ENCODE assay signal across 23 mouse cellular contexts in genomic region chr1:76530342-76530741, GRCm38 (mm10).
"Had no signal": no experiment of that assay in that cellular context is flagged by ENCODE, and none has a peak within 500 bp of the region (broad histone marks: within the 10 kb centered on the region; RNA-seq: fewer than 3 reads in every experiment).

No protein-coding gene starts in this region.

- H3K27ac ChIP-seq: heart, adult 2 months; heart, embryonic 13.5 days; heart, embryonic 15.5 days; hindbrain, embryonic 13.5 days; hindbrain, embryonic 15.5 days; hindbrain, postnatal 0 days; kidney, embryonic 15.5 days; kidney, postnatal 0 days; layer of hippocampus, adult 2 months; limb, embryonic 15.5 days; liver, embryonic 12.5 days; liver, embryonic 14.5 days had no signal

- H3K4me2 ChIP-seq: heart, embryonic 11.5 days; heart, embryonic 13.5 days; heart, embryonic 15.5 days; hindbrain, embryonic 13.5 days; hindbrain, embryonic 15.5 days; kidney, embryonic 15.5 days; limb, embryonic 15.5 days; liver, embryonic 12.5 days had no signal

- H3K9me3 ChIP-seq: heart, embryonic 13.5 days; heart, embryonic 15.5 days; hindbrain, embryonic 13.5 days; hindbrain, embryonic 15.5 days; kidney, embryonic 15.5 days; limb, embryonic 15.5 days; liver, embryonic 12.5 days had no signal

- H3K4me1 ChIP-seq: heart, embryonic 15.5 days; hindbrain, embryonic 15.5 days; liver, embryonic 12.5 days had no signal

- DNase-seq: gastrocnemius, postnatal 14 days; gastrocnemius, postnatal 36 days; heart, adult 11 months; heart, adult 2 months; heart, postnatal 14 days; heart, postnatal 36 days; kidney, adult 11 months; kidney, postnatal 4 days; layer of hippocampus, postnatal 36 days; left cerebral cortex, postnatal 4 days had no signal

- H3K9ac ChIP-seq: heart, embryonic 13.5 days; heart, embryonic 15.5 days; hindbrain, embryonic 13.5 days; hindbrain, embryonic 15.5 days; kidney, embryonic 15.5 days; limb, embryonic 15.5 days; liver, embryonic 12.5 days; liver, embryonic 14.5 days had no signal

- H3K27me3 ChIP-seq: heart, embryonic 13.5 days; heart, embryonic 15.5 days; hindbrain, embryonic 13.5 days; hindbrain, embryonic 15.5 days; kidney, embryonic 15.5 days; limb, embryonic 15.5 days; liver, embryonic 12.5 days had no signal

- H3K4me3 ChIP-seq: heart, adult 2 months; heart, embryonic 13.5 days; heart, embryonic 15.5 days; hindbrain, embryonic 13.5 days; hindbrain, embryonic 15.5 days; kidney, embryonic 15.5 days; layer of hippocampus, adult 2 months; limb, embryonic 15.5 days; liver, embryonic 12.5 days had no signal

- H3K36me3 ChIP-seq: heart, embryonic 13.5 days; heart, embryonic 15.5 days; hindbrain, embryonic 13.5 days; hindbrain, embryonic 15.5 days; kidney, embryonic 15.5 days; limb, embryonic 15.5 days; liver, embryonic 12.5 days had no signal

- ATAC-seq: hindbrain, postnatal 0 days; intestine, embryonic 16.5 days; liver, embryonic 12.5 days had no signal
